Mouse (Mus musculus): ENCODE measurements around the gene Fam174b.

Fam174b gene

DNA sequence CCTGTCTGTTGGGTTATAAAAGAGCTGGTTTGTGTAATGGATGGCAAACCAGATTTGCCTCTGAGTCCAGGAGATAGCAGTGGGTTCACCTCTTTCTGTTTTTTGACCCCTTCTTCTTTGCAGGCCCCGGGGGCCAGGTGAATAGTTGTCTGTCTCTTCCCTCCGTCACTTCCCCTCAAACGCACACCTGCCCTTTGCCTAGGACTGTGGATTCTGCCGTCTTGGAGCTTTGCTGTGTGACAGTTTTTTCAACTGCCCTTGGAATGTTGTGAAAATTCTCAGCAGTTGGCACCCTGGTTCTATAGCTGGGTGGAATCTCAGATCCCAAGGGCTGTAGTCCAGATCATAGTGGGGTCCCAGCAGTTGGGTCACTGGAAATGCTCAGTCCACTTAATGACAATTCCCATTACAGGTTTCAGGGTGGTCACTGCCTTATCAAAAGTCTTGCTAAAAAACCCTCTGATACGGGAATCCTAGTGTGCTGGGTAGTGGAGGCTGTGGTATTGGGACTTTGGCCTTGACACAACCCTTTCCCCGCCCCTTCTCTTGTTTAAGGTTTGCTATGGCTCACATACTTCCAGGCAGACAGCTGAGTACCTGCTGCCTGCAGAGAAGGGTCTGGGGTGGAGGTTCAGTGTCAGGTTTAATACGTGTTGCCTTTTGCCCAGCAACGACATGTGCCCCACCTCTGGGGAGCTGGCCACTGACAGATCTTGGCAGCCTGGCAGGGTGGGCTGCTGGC, 76.3 kb downstream of the Fam174b start:
- DNase-seq: no peak

DNA sequence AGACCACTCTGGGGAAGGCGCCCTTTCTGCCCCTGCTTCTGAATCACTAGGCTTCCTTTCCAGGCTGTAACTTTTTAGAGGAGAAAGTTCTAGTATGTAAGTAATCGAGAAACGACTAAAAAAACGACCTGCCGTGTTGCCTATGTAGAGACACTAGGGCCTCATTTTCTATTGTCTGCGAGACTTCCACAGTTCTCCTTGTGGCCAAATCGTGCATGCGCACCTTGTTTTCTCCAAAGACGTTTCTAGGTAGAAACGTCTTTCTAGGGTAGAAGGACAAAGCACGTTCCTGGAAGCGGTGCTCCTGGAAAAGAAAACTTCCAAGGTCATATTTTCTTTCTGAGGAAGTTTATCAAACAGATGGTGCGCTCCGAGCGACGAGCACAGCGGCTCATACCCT, 79.3 kb downstream of the Fam174b start:
- no peak for DNase-seq
